Comparison of ENCODE assay signal across 7 mouse cellular contexts in genomic region chr8:94702844-94703813, GRCm38 (mm10). TPM values are rescaled to one million over a fixed set of nuclear protein-coding genes. Genes with fewer than 3 reads are reported as not detected.
DNase-seq lines count a peak whose midpoint lies in the region; ATAC-seq and TF ChIP-seq lines count a peak whose summit lies in the region.

No protein-coding gene starts in this region.

- no peaks in the 10 kb centered on the region for H3K36me3 ChIP-seq in intestine, postnatal 0 days (ENCODE audit: control insufficient read depth, insufficient read depth)
- no peaks in the 10 kb centered on the region for H3K36me3 ChIP-seq in limb, embryonic 10.5 days
- H3K36me3 ChIP-seq in midbrain, embryonic 12.5 days, result no peaks in the 10 kb centered on the region

- DNase-seq in adrenal gland, postnatal 10 days, result peak; percentile 85
- peak; percentile 92 for DNase-seq in embryo, embryonic 9.5 days (ENCODE audit: extremely low spot score)
- peak; percentile 85 for DNase-seq in limb, embryonic 10.5 days (ENCODE audit: low spot score)
- peak; percentile 66 to 78 for DNase-seq in spleen, adult 18-20 months

- under 1% methylated on average over 35 of the region's 35 CpGs for WGBS in intestine, postnatal 0 days
- 1% methylated on average over 35 of the region's 35 CpGs for WGBS in limb, embryonic 10.5 days
- WGBS in midbrain, embryonic 12.5 days, result under 1% methylated on average over 35 of the region's 35 CpGs

- peak overlapping the region; percentile 45 for H3K4me3 ChIP-seq in intestine, postnatal 0 days (ENCODE audit: low read depth, low read length)
- H3K4me3 ChIP-seq in limb, embryonic 10.5 days, result peak overlapping the region; percentile 59
- H3K4me3 ChIP-seq in midbrain, embryonic 12.5 days, result peak overlapping the region; percentile 50

- H3K9me3 ChIP-seq in intestine, postnatal 0 days (ENCODE audit: control insufficient read depth), result no peaks in the 10 kb centered on the region
- H3K9me3 ChIP-seq in limb, embryonic 10.5 days (replicated peaks), result no peaks in the 10 kb centered on the region
- no peaks in the 10 kb centered on the region for H3K9me3 ChIP-seq in midbrain, embryonic 12.5 days

- no peaks in the 10 kb centered on the region for H3K4me1 ChIP-seq in intestine, postnatal 0 days (replicated peaks; ENCODE audit: control insufficient read depth, insufficient read depth, low read length)
- peaks cover 21% of the 10 kb centered on the region; the same call in 1 of the 2 replicates for H3K4me1 ChIP-seq in limb, embryonic 10.5 days
- H3K4me1 ChIP-seq in midbrain, embryonic 12.5 days, result no peaks in the 10 kb centered on the region

- no peak overlapping the region; the same call in 1 of the 2 replicates for H3K9ac ChIP-seq in intestine, postnatal 0 days (ENCODE audit: low read depth, low read length)
- H3K9ac ChIP-seq in midbrain, embryonic 12.5 days (replicated peaks), result peak overlapping the region; percentile 41

- peak; percentile 69 for ATAC-seq in granulocyte monocyte progenitor cell, adult 5-6 weeks (replicated peaks; ENCODE audit: poor library complexity, severe bottlenecking)
- peak; percentile 74 for ATAC-seq in intestine, postnatal 0 days
- ATAC-seq in midbrain, embryonic 12.5 days (ENCODE audit: low FRiP score, low read depth), result peak; percentile 82

- TF ChIP-seq CTCF in intestine, postnatal 0 days (IDR thresholded peaks at IDR 0.05; ENCODE audit: low read depth), result peak; percentile 97

- H3K4me2 ChIP-seq in intestine, postnatal 0 days (replicated peaks; ENCODE audit: low read depth), result peak overlapping the region; percentile 63
- peak overlapping the region; percentile 50 for H3K4me2 ChIP-seq in midbrain, embryonic 12.5 days (replicated peaks)

- no peak overlapping the region for H3K27ac ChIP-seq in intestine, postnatal 0 days (ENCODE audit: low read depth, low read length)
- no peak overlapping the region; the same call in 1 of the 2 replicates for H3K27ac ChIP-seq in limb, embryonic 10.5 days
- H3K27ac ChIP-seq in midbrain, embryonic 12.5 days (replicated peaks), result peak overlapping the region; percentile 50; the same call in 1 of the 2 replicates

- H3K27me3 ChIP-seq in intestine, postnatal 0 days (replicated peaks; ENCODE audit: control insufficient read depth, insufficient read depth, low read length), result no peaks in the 10 kb centered on the region
- H3K27me3 ChIP-seq in limb, embryonic 10.5 days (ENCODE audit: low read depth, poor library complexity, severe bottlenecking), result peaks cover 12% of the 10 kb centered on the region
- peaks cover 8% of the 10 kb centered on the region for H3K27me3 ChIP-seq in midbrain, embryonic 12.5 days

RNA-seq across cellular contexts. Expression of gene Pllp, which starts 7.1 kb away (rescaled TPM):
- total RNA-seq in adrenal gland, postnatal 10 days (2021), result 1 to 10 TPM; 2.0 to 3.9 TPM
- not detected in 2 replicates for total RNA-seq in granulocyte monocyte progenitor cell, adult 5-6 weeks (2014; fragmentation: Nextera tagmentation)
- total RNA-seq in granulocyte monocyte progenitor cell, adult 5-6 weeks (2017), result not detected in 2 replicates
- polyA plus RNA-seq in intestine, postnatal 0 days (2015; fragmentation: Nextera tagmentation; extraction: Ambion mirVana), result 25.3 and 26.3 TPM in 2 replicates
- 0.48 TPM in 1 of 2 replicates, not detected in the other for polyA plus RNA-seq in limb, embryonic 10.5 days (2016; fragmentation: Nextera tagmentation; extraction: Ambion mirVana)
- 0.34 and 0.38 TPM in 2 replicates for polyA plus RNA-seq in midbrain, embryonic 12.5 days (2016; fragmentation: Nextera tagmentation; extraction: Ambion mirVana)

RNA-seq across cellular contexts. Expression of gene Arl2bp, which starts 36.7 kb away (rescaled TPM):
- 10 to 100 TPM; 60.1 to 66.1 TPM for total RNA-seq in adrenal gland, postnatal 10 days (2021)
- 36.4 and 44.0 TPM in 2 replicates for total RNA-seq in granulocyte monocyte progenitor cell, adult 5-6 weeks (2014; fragmentation: Nextera tagmentation)
- total RNA-seq in granulocyte monocyte progenitor cell, adult 5-6 weeks (2017), result 41.1 and 100 TPM in 2 replicates
- 78.3 and 79.0 TPM in 2 replicates for polyA plus RNA-seq in intestine, postnatal 0 days (2015; fragmentation: Nextera tagmentation; extraction: Ambion mirVana)
- 175 and 189 TPM in 2 replicates for polyA plus RNA-seq in limb, embryonic 10.5 days (2016; fragmentation: Nextera tagmentation; extraction: Ambion mirVana)
- 238 and 247 TPM in 2 replicates for polyA plus RNA-seq in midbrain, embryonic 12.5 days (2016; fragmentation: Nextera tagmentation; extraction: Ambion mirVana)

RNA-seq across cellular contexts. Expression of gene Ccl22, which starts 42.3 kb away (rescaled TPM):
- 1 to 10 TPM in 1 of 2 experiments, under 1 TPM in 1; 0.60 to 1.0 TPM for total RNA-seq in adrenal gland, postnatal 10 days (2021)
- total RNA-seq in granulocyte monocyte progenitor cell, adult 5-6 weeks (2014; fragmentation: Nextera tagmentation), result not detected in 2 replicates
- total RNA-seq in granulocyte monocyte progenitor cell, adult 5-6 weeks (2017), result not detected in 2 replicates
- polyA plus RNA-seq in intestine, postnatal 0 days (2015; fragmentation: Nextera tagmentation; extraction: Ambion mirVana), result 0.05 TPM in 1 of 2 replicates, not detected in the other
- not detected in 2 replicates for polyA plus RNA-seq in limb, embryonic 10.5 days (2016; fragmentation: Nextera tagmentation; extraction: Ambion mirVana)
- polyA plus RNA-seq in midbrain, embryonic 12.5 days (2016; fragmentation: Nextera tagmentation; extraction: Ambion mirVana), result not detected in 2 replicates

Comparison
In these comparisons a context has a peak if more than half of its experiments do, and no peak if none do; other contexts are left out.
1. RNA of gene Pllp, which starts 7.1 kb away (polyA plus RNA-seq): 25.3 to 26.3 TPM in intestine, postnatal 0 days; 0.34 to 0.38 TPM in midbrain, embryonic 12.5 days and 0.48 TPM in limb, embryonic 10.5 days; every median in the first group is over 10 times any median in the second.
2. Peak in every context shown above with its lines, with median percentiles within 50 percentile points of each other: DNase-seq, ATAC-seq and H3K4me3 ChIP-seq.